In the genomic region with DNA sequence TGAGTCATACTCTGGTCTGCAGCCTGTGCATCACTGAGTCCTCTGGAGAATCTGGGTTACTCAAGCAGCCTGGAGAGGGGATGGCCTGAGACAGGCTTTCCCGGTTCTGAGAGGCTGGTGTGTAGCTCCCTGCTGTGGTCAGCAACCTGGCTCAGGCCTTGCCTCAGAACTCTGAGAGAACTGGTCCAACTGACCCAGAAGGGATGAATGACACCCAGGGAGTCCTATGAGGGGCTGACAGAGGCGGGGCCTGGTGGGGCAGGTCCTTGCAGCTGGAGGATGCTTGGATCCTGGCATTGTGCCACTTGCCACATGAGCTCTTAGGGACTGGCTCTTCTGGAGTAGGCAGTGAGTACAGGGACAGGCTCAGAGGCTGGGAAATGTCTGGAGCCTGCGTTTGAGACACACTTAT, we compare ENCODE assay signal across 8 mouse cellular contexts. TPM values are rescaled to one million over a fixed set of nuclear protein-coding genes. Genes with fewer than 3 reads are reported as not detected.
DNase-seq lines count a peak whose midpoint lies in the region; ATAC-seq and TF ChIP-seq lines count a peak whose summit lies in the region.

No protein-coding gene starts in this region.

- no peak overlapping the region for H3K4me2 ChIP-seq in limb, embryonic 12.5 days
- no peak overlapping the region for H3K4me2 ChIP-seq in intestine, embryonic 15.5 days (replicated peaks)
- no peak overlapping the region for H3K4me2 ChIP-seq in limb, embryonic 14.5 days (replicated peaks; ENCODE audit: low read depth, low read length, severe bottlenecking)
- no peak overlapping the region for H3K4me2 ChIP-seq in liver, embryonic 12.5 days

- ATAC-seq in limb, embryonic 12.5 days (ENCODE audit: insufficient number of reproducible peaks, insufficient read depth, low FRiP score, low TSS enrichment, low read depth), result 0 out of 2 replicates have a peak, but pooled peaks have one; percentile 40
- peak; percentile 52 for ATAC-seq in intestine, embryonic 15.5 days
- ATAC-seq in limb, embryonic 14.5 days (ENCODE audit: low FRiP score, low read depth), result peak; percentile 50; the same call in 1 of the 2 replicates
- no peak for ATAC-seq in liver, embryonic 12.5 days

- WGBS in limb, embryonic 12.5 days, result 58% methylated on average over 3 of the region's 3 CpGs
- 71% methylated on average over 3 of the region's 3 CpGs for WGBS in limb, embryonic 10.5 days
- WGBS in intestine, embryonic 15.5 days, result 55% methylated on average over 3 of the region's 3 CpGs
- 57% methylated on average over 3 of the region's 3 CpGs for WGBS in limb, embryonic 14.5 days
- 49% methylated on average over 3 of the region's 3 CpGs for WGBS in liver, embryonic 12.5 days (ENCODE audit: insufficient replicate concordance)

- TF ChIP-seq CTCF in gastrocnemius, adult 2 months (IDR thresholded peaks at IDR 0.05), result no peak

- H3K9ac ChIP-seq in limb, embryonic 12.5 days (replicated peaks), result no peak overlapping the region
- no peak overlapping the region for H3K9ac ChIP-seq in intestine, embryonic 15.5 days
- H3K9ac ChIP-seq in limb, embryonic 14.5 days (ENCODE audit: low read depth, low read length, severe bottlenecking), result no peak overlapping the region
- H3K9ac ChIP-seq in liver, embryonic 12.5 days, result no peak overlapping the region

- TF ChIP-seq POLR2A in limb, embryonic 14.5 days (IDR thresholded peaks at IDR 0.05; ENCODE audit: borderline replicate concordance, extremely low read depth, insufficient read depth, insufficient read length), result no peak

- no peak overlapping the region for H3K4me3 ChIP-seq in limb, embryonic 12.5 days (replicated peaks)
- no peak overlapping the region for H3K4me3 ChIP-seq in limb, embryonic 10.5 days
- no peak overlapping the region for H3K4me3 ChIP-seq in gastrocnemius, adult 2 months
- no peak overlapping the region for H3K4me3 ChIP-seq in intestine, embryonic 15.5 days (replicated peaks)
- H3K4me3 ChIP-seq in limb, embryonic 14.5 days (replicated peaks; ENCODE audit: low read length), result no peak overlapping the region
- H3K4me3 ChIP-seq in liver, embryonic 12.5 days, result no peak overlapping the region

- DNase-seq in limb, embryonic 10.5 days (ENCODE audit: low spot score), result no peak
- DNase-seq in brain, adult 2 months (ENCODE audit: low read depth, low spot score), result peak; percentile 94
- DNase-seq in gastrocnemius, adult 2 months, result peak; percentile 86
- peak; percentile 52 for DNase-seq in limb, embryonic 14.5 days (ENCODE audit: low spot score)
- peak; percentile 74 for DNase-seq in testis, postnatal 10 days (ENCODE audit: low spot score)

- H3K27ac ChIP-seq in limb, embryonic 12.5 days, result no peak overlapping the region
- no peak overlapping the region for H3K27ac ChIP-seq in limb, embryonic 10.5 days
- peak overlapping the region; percentile 28; the same call in 1 of the 2 replicates for H3K27ac ChIP-seq in gastrocnemius, adult 2 months
- no peak overlapping the region for H3K27ac ChIP-seq in intestine, embryonic 15.5 days
- no peak overlapping the region for H3K27ac ChIP-seq in limb, embryonic 14.5 days (replicated peaks; ENCODE audit: low read depth, low read length)
- no peak overlapping the region for H3K27ac ChIP-seq in liver, embryonic 12.5 days

- intact Hi-C loops in gastrocnemius, adult 2 months (cut with DNase I), result no loop called here

- H3K4me1 ChIP-seq in limb, embryonic 12.5 days (replicated peaks), result peaks cover 23% of the 10 kb centered on the region
- H3K4me1 ChIP-seq in limb, embryonic 10.5 days, result peaks cover 10% of the 10 kb centered on the region; the same call in 1 of the 2 replicates
- H3K4me1 ChIP-seq in intestine, embryonic 15.5 days (replicated peaks), result peaks cover 4% of the 10 kb centered on the region; the same call in 1 of the 2 replicates
- peaks cover 9% of the 10 kb centered on the region; the same call in 1 of the 2 replicates for H3K4me1 ChIP-seq in limb, embryonic 14.5 days (ENCODE audit: control insufficient read depth, insufficient read depth, low read length)
- no peaks in the 10 kb centered on the region for H3K4me1 ChIP-seq in liver, embryonic 12.5 days

- no peaks in the 10 kb centered on the region for H3K27me3 ChIP-seq in limb, embryonic 12.5 days
- no peaks in the 10 kb centered on the region for H3K27me3 ChIP-seq in limb, embryonic 10.5 days (ENCODE audit: low read depth, poor library complexity, severe bottlenecking)
- H3K27me3 ChIP-seq in intestine, embryonic 15.5 days (replicated peaks), result no peaks in the 10 kb centered on the region
- no peaks in the 10 kb centered on the region for H3K27me3 ChIP-seq in limb, embryonic 14.5 days (ENCODE audit: control insufficient read depth, insufficient read depth, low read length)
- no peaks in the 10 kb centered on the region for H3K27me3 ChIP-seq in liver, embryonic 12.5 days (replicated peaks)

- peaks cover 15% of the 10 kb centered on the region; the same call in 1 of the 2 replicates for H3K9me3 ChIP-seq in limb, embryonic 12.5 days
- no peaks in the 10 kb centered on the region for H3K9me3 ChIP-seq in limb, embryonic 10.5 days (replicated peaks)
- H3K9me3 ChIP-seq in intestine, embryonic 15.5 days, result no peaks in the 10 kb centered on the region
- H3K9me3 ChIP-seq in limb, embryonic 14.5 days (ENCODE audit: control insufficient read depth, low read length), result no peaks in the 10 kb centered on the region
- H3K9me3 ChIP-seq in liver, embryonic 12.5 days (replicated peaks), result no peaks in the 10 kb centered on the region

- H3K36me3 ChIP-seq in limb, embryonic 12.5 days, result no peaks in the 10 kb centered on the region
- H3K36me3 ChIP-seq in limb, embryonic 10.5 days, result no peaks in the 10 kb centered on the region
- no peaks in the 10 kb centered on the region for H3K36me3 ChIP-seq in intestine, embryonic 15.5 days
- no peaks in the 10 kb centered on the region for H3K36me3 ChIP-seq in limb, embryonic 14.5 days (ENCODE audit: control insufficient read depth, insufficient read depth, low read length)
- H3K36me3 ChIP-seq in liver, embryonic 12.5 days, result no peaks in the 10 kb centered on the region

RNA-seq across cellular contexts. Expression of a gene that starts 47.7 kb away (rescaled TPM):
- 21.4 and 22.8 TPM in 2 replicates for polyA plus RNA-seq in limb, embryonic 12.5 days (2016; fragmentation: Nextera tagmentation; extraction: Ambion mirVana)
- polyA plus RNA-seq in limb, embryonic 10.5 days (2016; fragmentation: Nextera tagmentation; extraction: Ambion mirVana), result 11.4 and 15.3 TPM in 2 replicates
- total RNA-seq in gastrocnemius, adult 2 months (2021), result 1 to 10 TPM in 1 of 2 experiments, under 1 TPM in 1; 0.36 to 2.7 TPM
- polyA plus RNA-seq in intestine, embryonic 15.5 days (2015; fragmentation: Nextera tagmentation; extraction: Ambion mirVana), result 37.6 and 41.5 TPM in 2 replicates
- polyA plus RNA-seq in limb, embryonic 14.5 days (2012; rRNA removed), result 26.0 and 29.7 TPM in 2 replicates
- 27.7 and 29.3 TPM in 2 replicates for polyA plus RNA-seq in limb, embryonic 14.5 days (2014; fragmentation: Nextera tagmentation; extraction: Ambion mirVana)
- polyA plus RNA-seq in liver, embryonic 12.5 days (2016; fragmentation: Nextera tagmentation; extraction: Ambion mirVana), result 2.1 and 2.2 TPM in 2 replicates
